Mouse (Mus musculus): Measurements from ENCODE around the gene Fgd3. TPM values are rescaled to one million over a fixed set of nuclear protein-coding genes. Genes with fewer than 3 reads are reported as not detected.

Gene Fgd3
- total RNA-seq, 2 experiments from 2014 or later, result 6.7 to 7.1 TPM

- H3K4me3 ChIP-seq, result no peak overlapping the region
- DNase-seq (ENCODE audit: extremely low spot score in 1 of 2, low spot score in 2 of 2), result no peak
- no peak for TF ChIP-seq CTCF (IDR thresholded peaks at IDR 0.05)
- H3K27ac ChIP-seq, result no peak overlapping the region
- intact Hi-C loops (cut with DNase I), result no loop called here
These were observed 26.0 kb downstream of the Fgd3 start for GRCm38 (mm10) chr13:49294108-49294507.

DNA sequence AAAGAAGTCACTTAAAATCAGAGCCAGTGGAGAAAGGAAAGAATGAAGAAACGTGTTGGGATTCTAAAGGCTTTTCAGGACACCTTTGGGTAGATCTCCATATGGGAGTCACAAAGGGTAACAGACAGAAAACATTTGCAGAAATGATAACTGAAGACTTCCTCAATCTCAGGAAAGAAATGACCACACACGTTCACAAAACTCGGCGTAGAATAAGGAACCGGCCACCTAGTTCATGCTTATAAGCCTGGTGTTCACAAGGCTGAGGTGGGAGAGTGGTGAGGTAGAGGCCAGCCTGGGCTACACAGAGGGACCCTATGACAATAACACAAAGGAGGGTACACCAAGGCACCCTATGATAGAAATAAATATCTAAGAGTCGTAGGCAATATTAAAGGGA, 28.2 kb downstream of the Fgd3 start:
- H3K27ac ChIP-seq, result no peak overlapping the region
- TF ChIP-seq CTCF (IDR thresholded peaks at IDR 0.05), result no peak
- no peak for DNase-seq (ENCODE audit: extremely low spot score in 1 of 2, low spot score in 2 of 2)

DNA sequence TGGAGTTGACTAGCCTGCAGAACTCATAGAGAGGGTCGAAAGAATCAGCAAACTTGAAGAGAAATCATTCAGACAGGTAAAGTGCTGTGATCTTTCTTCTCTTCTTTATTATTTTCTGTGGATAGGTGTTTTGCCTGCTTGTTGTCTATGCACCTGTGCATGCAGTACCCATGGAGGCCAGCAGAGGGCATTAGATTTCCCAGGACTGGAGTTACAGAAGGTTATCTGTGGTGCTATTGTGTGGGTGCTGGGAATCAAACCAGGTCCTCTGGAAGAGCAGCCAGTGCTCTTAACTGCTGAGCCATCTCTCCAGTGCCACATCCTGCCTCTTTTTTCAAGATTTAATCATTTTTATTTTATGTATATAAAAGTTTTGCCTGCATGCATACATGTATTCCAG, 28.7 kb downstream of the Fgd3 start:
- intact Hi-C loops (cut with DNase I), result no loop called here
- H3K27ac ChIP-seq, result no peak overlapping the region
- peak; percentile 61 for TF ChIP-seq CTCF (IDR thresholded peaks at IDR 0.05)
- no peak overlapping the region for H3K4me3 ChIP-seq
- DNase-seq (ENCODE audit: extremely low spot score in 1 of 2, low spot score in 2 of 2), result no peak

More for the DNA sequence above, 28.2 kb downstream of the Fgd3 start:
- H3K4me3 ChIP-seq, result no peak overlapping the region
- intact Hi-C loops (cut with DNase I), result no loop called here

DNA sequence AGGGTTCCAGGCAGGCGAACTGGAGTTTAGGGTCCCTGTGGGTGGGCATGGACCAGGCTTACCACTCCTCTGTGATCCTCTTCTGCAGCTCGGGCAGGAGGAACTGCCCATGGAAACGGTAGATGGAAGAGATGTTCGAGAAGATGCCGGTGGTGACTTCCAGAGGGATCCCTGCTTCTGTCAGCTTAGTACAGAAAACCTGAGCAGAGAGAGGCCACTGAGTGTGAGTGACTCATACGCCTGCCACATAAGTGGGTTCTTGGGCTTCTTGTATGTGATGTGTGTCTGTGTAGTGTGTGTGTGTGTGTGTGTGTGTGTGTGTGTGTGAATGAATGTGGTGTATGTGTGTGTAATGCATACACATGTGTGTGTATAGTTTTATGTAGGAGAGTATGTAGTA, 32.9 kb downstream of the Fgd3 start:
- DNase-seq (ENCODE audit: extremely low spot score in 1 of 2, low spot score in 2 of 2), result no peak
- H3K27ac ChIP-seq, result no peak overlapping the region
- intact Hi-C loops (cut with DNase I), result no loop called here
- no peak overlapping the region for H3K4me3 ChIP-seq
- no peak for TF ChIP-seq CTCF (IDR thresholded peaks at IDR 0.05)

DNA sequence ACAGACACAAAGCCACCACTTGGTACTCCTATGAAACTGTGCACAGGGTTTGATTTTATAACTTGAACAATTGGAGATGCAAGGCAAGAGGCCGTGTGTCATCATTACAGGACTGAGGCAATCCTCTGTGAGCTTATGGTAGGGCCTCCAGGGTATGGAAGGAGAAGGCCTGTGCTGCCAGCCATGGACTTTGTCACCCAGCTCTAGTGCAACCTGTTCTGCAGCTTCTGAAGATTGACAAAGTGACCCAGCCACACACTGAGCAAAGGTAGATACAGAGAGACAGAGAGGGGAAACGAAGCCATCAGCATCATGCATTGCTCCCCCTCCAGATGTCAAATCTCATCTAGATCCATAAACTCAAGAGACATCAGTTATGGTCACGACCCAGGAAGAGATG, 33.4 kb downstream of the Fgd3 start:
- no peak for DNase-seq (ENCODE audit: extremely low spot score in 1 of 2, low spot score in 2 of 2)
- H3K27ac ChIP-seq, result no peak overlapping the region
- intact Hi-C loops (cut with DNase I), result no loop called here
- H3K4me3 ChIP-seq, result no peak overlapping the region
- TF ChIP-seq CTCF (IDR thresholded peaks at IDR 0.05), result no peak

DNA sequence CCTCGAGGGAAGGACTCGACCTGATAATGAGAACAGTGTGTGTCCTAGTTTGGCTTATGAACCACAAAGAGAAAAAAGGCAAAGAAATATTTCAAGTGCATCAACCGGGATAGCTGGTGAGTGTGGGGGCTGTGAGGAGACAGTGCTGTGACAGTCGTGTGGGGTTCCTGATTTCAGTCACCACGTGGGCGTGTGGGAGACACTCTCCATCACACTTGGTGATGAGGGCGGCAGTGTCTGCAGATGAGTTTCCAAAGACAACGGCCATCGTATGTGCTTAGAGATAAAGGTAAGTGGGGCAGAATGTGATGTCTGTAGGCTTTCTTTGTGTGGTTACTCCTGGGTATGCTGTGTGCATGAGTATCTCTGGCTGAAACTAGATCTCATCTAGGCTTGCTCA, 36.4 kb downstream of the Fgd3 start:
- peak; percentile 28 to 32 for DNase-seq (ENCODE audit: extremely low spot score in 1 of 2, low spot score in 2 of 2)
- Histone ChIP-seq H3K4me3 (no peak overlapping the region), H3K27ac (no peak overlapping the region)
- no peak for TF ChIP-seq CTCF (IDR thresholded peaks at IDR 0.05)
- intact Hi-C loops (cut with DNase I), result no loop called here

GRCm38 (mm10) chr13:49282168-49282567, 37.9 kb downstream of the Fgd3 start:
- no peak for TF ChIP-seq CTCF (IDR thresholded peaks at IDR 0.05)
- intact Hi-C loops (cut with DNase I), result no loop called here
- no peak for DNase-seq (ENCODE audit: extremely low spot score in 1 of 2, low spot score in 2 of 2)
- Histone ChIP-seq H3K27ac (no peak overlapping the region), H3K4me3 (no peak overlapping the region)

GRCm38 (mm10) chr13:49271831-49272765, 48.0 kb downstream of the Fgd3 start:
- Histone ChIP-seq H3K4me3 (no peak overlapping the region), H3K27ac (0 out of 2 replicates have a peak overlapping the region, but pooled peaks have one; percentile 36)
- TF ChIP-seq CTCF (IDR thresholded peaks at IDR 0.05), result peak; percentile 3
- peak in 1 of 2 experiments; percentile 29 for DNase-seq (ENCODE audit: extremely low spot score in 1 of 2, low spot score in 2 of 2)
- intact Hi-C loops (cut with DNase I), result no loop called here

DNA sequence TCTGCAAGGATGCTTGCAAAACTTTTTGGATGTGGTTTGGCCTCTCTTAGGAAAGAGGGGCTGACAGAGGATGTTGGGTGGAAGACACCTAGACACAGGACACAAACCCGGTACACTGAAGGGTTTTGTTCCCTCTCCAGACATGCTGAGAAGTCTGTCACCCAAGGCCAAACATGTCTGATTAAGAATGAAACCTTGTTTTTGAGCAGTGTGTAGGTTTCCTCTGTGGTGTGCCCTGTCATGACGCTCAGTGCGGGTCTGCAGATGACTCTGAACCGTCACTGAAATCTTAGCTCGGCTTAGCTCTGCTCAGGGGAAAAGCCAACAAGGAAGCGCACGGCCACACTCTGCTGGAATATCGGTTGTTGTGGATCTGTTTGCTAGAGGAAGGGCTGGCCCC, 49.6 kb downstream of the Fgd3 start:
- H3K27ac ChIP-seq, result no peak overlapping the region
- H3K4me3 ChIP-seq, result no peak overlapping the region
- intact Hi-C loops (cut with DNase I), result no loop called here
- no peak for TF ChIP-seq CTCF (IDR thresholded peaks at IDR 0.05)
- no peak for DNase-seq (ENCODE audit: extremely low spot score in 1 of 2, low spot score in 2 of 2)

- no peak for DNase-seq (ENCODE audit: extremely low spot score in 1 of 2, low spot score in 2 of 2)
- no peak for TF ChIP-seq CTCF (IDR thresholded peaks at IDR 0.05)
- Histone ChIP-seq H3K4me3 (no peak overlapping the region), H3K27ac (no peak overlapping the region)
- intact Hi-C loops (cut with DNase I), result no loop called here
These were observed 52.5 kb downstream of the Fgd3 start for GRCm38 (mm10) chr13:49267645-49268044.

- no peak overlapping the region for H3K27ac ChIP-seq
- no peak for DNase-seq (ENCODE audit: extremely low spot score in 1 of 2, low spot score in 2 of 2)
- intact Hi-C loops (cut with DNase I), result no loop called here
- no peak overlapping the region for H3K4me3 ChIP-seq
- no peak for TF ChIP-seq CTCF (IDR thresholded peaks at IDR 0.05)
These were observed 59.9 kb downstream of the Fgd3 start for GRCm38 (mm10) chr13:49260036-49260722.

- no peak overlapping the region for H3K4me3 ChIP-seq
- intact Hi-C loops (cut with DNase I), result no loop called here
- no peak for DNase-seq (ENCODE audit: extremely low spot score in 1 of 2, low spot score in 2 of 2)
- no peak overlapping the region for H3K27ac ChIP-seq
- no peak for TF ChIP-seq CTCF (IDR thresholded peaks at IDR 0.05)
These were observed 62.2 kb downstream of the Fgd3 start for GRCm38 (mm10) chr13:49257819-49258313.

Data from left cerebral cortex, adult 2 months (tissue).